ENCODE assay signal across 9 mouse cellular contexts in genomic region chr3:30106481-30106880, GRCm38 (mm10).
A peak's percentile ranks its signal among the peaks of the same experiment; 100 is the strongest.
DNase-seq lines count a peak whose midpoint lies in the region; ATAC-seq and TF ChIP-seq lines count a peak whose summit lies in the region.
"Had no signal": no experiment of that assay in that cellular context is flagged by ENCODE, and none has a peak within 500 bp of the region (broad histone marks: within the 10 kb centered on the region; RNA-seq: fewer than 3 reads in every experiment).

No protein-coding gene starts in this region.

- H3K79me2 ChIP-seq in heart, adult 2 months (replicated peaks; ENCODE audit: control insufficient read depth, insufficient read depth, low read length): no peaks in the 10 kb centered on the region

- TF ChIP-seq EP300 in heart, adult 2 months (IDR thresholded peaks at IDR 0.05; ENCODE audit: insufficient read depth, low read depth, low read length): no peak

- no peaks in the 10 kb centered on the region for H3K27me3 ChIP-seq in lung, embryonic 14.5 days (ENCODE audit: insufficient read depth, low read length)
- H3K27me3 ChIP-seq in heart, adult 2 months (ENCODE audit: control insufficient read depth, insufficient read depth, low read length): no peaks in the 10 kb centered on the region
- no peaks in the 10 kb centered on the region for H3K27me3 ChIP-seq in limb, embryonic 13.5 days
- no peaks in the 10 kb centered on the region for H3K27me3 ChIP-seq in stomach, embryonic 15.5 days (replicated peaks)
- H3K27me3 ChIP-seq: neural tube, embryonic 12.5 days had no signal

- H3K9me3 ChIP-seq in lung, embryonic 14.5 days (ENCODE audit: low read depth, low read length): no peaks in the 10 kb centered on the region
- no peaks in the 10 kb centered on the region for H3K9me3 ChIP-seq in limb, embryonic 13.5 days
- no peaks in the 10 kb centered on the region for H3K9me3 ChIP-seq in stomach, embryonic 15.5 days
- H3K9me3 ChIP-seq: neural tube, embryonic 12.5 days had no signal

- DNase-seq in lung, embryonic 14.5 days: peak; percentile 54
- no peak for DNase-seq in lung, postnatal 36 days
- DNase-seq in heart, adult 2 months: peak; percentile 68
- DNase-seq in spleen, adult 12 weeks (ENCODE audit: low spot score): no peak
- DNase-seq in urinary bladder, adult 18-20 months (ENCODE audit: low spot score in 2 of 2): no peak
- no peak for DNase-seq in right cerebral cortex, postnatal 14 days

- peak overlapping the region; percentile 13; the same call in 1 of the 2 replicates for H3K4me3 ChIP-seq in lung, embryonic 14.5 days (ENCODE audit: low read depth, low read length)
- H3K4me3 ChIP-seq in heart, adult 2 months: peak overlapping the region; percentile 22; the same call in 1 of the 2 replicates
- H3K4me3 ChIP-seq in limb, embryonic 13.5 days: peak overlapping the region; percentile 2; the same call in 1 of the 2 replicates
- H3K4me3 ChIP-seq in stomach, embryonic 15.5 days (replicated peaks): no peak overlapping the region
- H3K4me3 ChIP-seq: neural tube, embryonic 12.5 days had no signal

- TF ChIP-seq CTCF in lung, embryonic 14.5 days (IDR thresholded peaks at IDR 0.05; ENCODE audit: low read depth): no peak
- no peak for TF ChIP-seq CTCF in heart, adult 2 months (IDR thresholded peaks at IDR 0.05)

- intact Hi-C loops in heart, adult 2 months (cut with DNase I): loop anchor here (10.0 kb wide), 3 partner anchors 92 to 408 kb away; no protein-coding TSS in a partner anchor

- H3K4me2 ChIP-seq in lung, embryonic 14.5 days: peak overlapping the region; percentile 57
- peak overlapping the region; percentile 49 for H3K4me2 ChIP-seq in limb, embryonic 13.5 days (replicated peaks)
- peak overlapping the region; percentile 35 for H3K4me2 ChIP-seq in stomach, embryonic 15.5 days
- H3K4me2 ChIP-seq: neural tube, embryonic 12.5 days had no signal

- H3K9ac ChIP-seq in lung, embryonic 14.5 days: no peak overlapping the region
- H3K9ac ChIP-seq in heart, adult 2 months (ENCODE audit: low read depth, low read length): peak overlapping the region; percentile 30
- peak overlapping the region; percentile 35; the same call in 1 of the 2 replicates for H3K9ac ChIP-seq in limb, embryonic 13.5 days
- H3K9ac ChIP-seq in stomach, embryonic 15.5 days: no peak overlapping the region
- H3K9ac ChIP-seq: neural tube, embryonic 12.5 days had no signal

- H3K27ac ChIP-seq in lung, embryonic 14.5 days (ENCODE audit: low read depth): peak overlapping the region; percentile 83
- H3K27ac ChIP-seq in heart, adult 2 months: peak overlapping the region; percentile 72
- peak overlapping the region; percentile 78 for H3K27ac ChIP-seq in limb, embryonic 13.5 days
- H3K27ac ChIP-seq in stomach, embryonic 15.5 days: no peak overlapping the region
- H3K27ac ChIP-seq: neural tube, embryonic 12.5 days had no signal

- ATAC-seq in lung, embryonic 14.5 days (ENCODE audit: insufficient read depth): peak; percentile 58
- no peak for ATAC-seq in limb, embryonic 13.5 days (ENCODE audit: low FRiP score, low read depth)
- ATAC-seq in stomach, embryonic 15.5 days (ENCODE audit: insufficient read depth, low FRiP score, low read depth): no peak; the same call in 1 of the 2 replicates

- WGBS in lung, embryonic 14.5 days: 18% methylated on average over 18 of the region's 18 CpGs
- WGBS in heart, adult 2 months: 17% methylated on average over 18 of the region's 18 CpGs
- WGBS in limb, embryonic 13.5 days: 54% methylated on average over 18 of the region's 18 CpGs
- 36% methylated on average over 18 of the region's 18 CpGs for WGBS in stomach, embryonic 15.5 days

- no peaks in the 10 kb centered on the region for H3K36me3 ChIP-seq in lung, embryonic 14.5 days (ENCODE audit: insufficient read depth)
- no peaks in the 10 kb centered on the region; the same call in none of the 2 replicates for H3K36me3 ChIP-seq in heart, adult 2 months (ENCODE audit: control insufficient read depth, insufficient read depth, low read length)
- no peaks in the 10 kb centered on the region for H3K36me3 ChIP-seq in limb, embryonic 13.5 days
- H3K36me3 ChIP-seq in stomach, embryonic 15.5 days: no peaks in the 10 kb centered on the region
- H3K36me3 ChIP-seq: neural tube, embryonic 12.5 days had no signal

- no peak for TF ChIP-seq POLR2A in heart, adult 2 months (IDR thresholded peaks at IDR 0.05; ENCODE audit: insufficient read depth, low read depth, low read length)

- peaks cover 20% of the 10 kb centered on the region for H3K4me1 ChIP-seq in lung, embryonic 14.5 days (ENCODE audit: insufficient read depth)
- peaks cover 6% of the 10 kb centered on the region for H3K4me1 ChIP-seq in heart, adult 2 months (ENCODE audit: control insufficient read depth, insufficient read depth, low read length)
- peaks cover 48% of the 10 kb centered on the region for H3K4me1 ChIP-seq in limb, embryonic 13.5 days
- peaks cover 7% of the 10 kb centered on the region; the same call in 1 of the 2 replicates for H3K4me1 ChIP-seq in stomach, embryonic 15.5 days
- H3K4me1 ChIP-seq: neural tube, embryonic 12.5 days had no signal

Comparison
In these comparisons a context has a peak if more than half of its experiments do, and no peak if none do; other contexts are left out.
1. DNase-seq: peak in lung, embryonic 14.5 days (single experiment) and heart, adult 2 months (2 of 2); none in lung, postnatal 36 days (single experiment), spleen, adult 12 weeks (single experiment), urinary bladder, adult 18-20 months (0 of 2) and right cerebral cortex, postnatal 14 days (single experiment).
2. H3K9ac ChIP-seq: peak in heart, adult 2 months (single experiment) and limb, embryonic 13.5 days (single experiment); none in lung, embryonic 14.5 days (single experiment) and stomach, embryonic 15.5 days (single experiment).
3. Peak in every context shown above with its lines, with median percentiles within 50 percentile points of each other: H3K4me2 ChIP-seq.